In the genomic region with DNA sequence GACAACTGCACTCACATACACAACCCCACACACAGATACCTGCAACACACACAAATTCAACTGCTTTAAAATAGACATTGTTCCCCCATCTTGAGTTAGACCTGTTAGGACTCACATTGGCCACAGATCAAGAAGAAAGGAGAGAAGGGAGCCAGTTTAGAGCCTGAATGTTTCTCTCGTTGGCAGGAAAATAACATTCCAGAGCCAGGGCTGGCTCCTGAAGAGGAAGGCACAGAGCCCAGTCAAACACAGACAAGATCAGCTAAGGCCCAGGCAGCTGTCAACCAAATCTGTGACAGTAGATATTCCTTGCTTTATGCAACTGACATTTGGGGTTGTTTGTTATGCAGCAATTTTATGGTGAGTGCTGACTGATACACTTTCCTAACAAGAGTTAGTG, we compare ENCODE assay signal across 10 mouse cellular contexts.
"Had no signal": no experiment of that assay in that cellular context is flagged by ENCODE, and none has a peak within 500 bp of the region (broad histone marks: within the 10 kb centered on the region; RNA-seq: fewer than 3 reads in every experiment).

No protein-coding gene starts in this region.

- H3K27me3 ChIP-seq: liver, embryonic 13.5 days; lung, embryonic 15.5 days had no signal

- H3K4me1 ChIP-seq: liver, embryonic 13.5 days; lung, embryonic 15.5 days had no signal

- H3K36me3 ChIP-seq: limb, embryonic 10.5 days; liver, embryonic 13.5 days; lung, embryonic 15.5 days; midbrain, embryonic 13.5 days had no signal

- ATAC-seq: liver, postnatal 0 days had no signal

- H3K4me2 ChIP-seq: liver, embryonic 13.5 days; lung, embryonic 15.5 days; midbrain, embryonic 13.5 days had no signal

- H3K9ac ChIP-seq: liver, embryonic 13.5 days; liver, postnatal 0 days; lung, embryonic 15.5 days; midbrain, embryonic 13.5 days had no signal

- H3K27ac ChIP-seq: left cerebral cortex, adult 2 months; liver, embryonic 13.5 days; lung, embryonic 15.5 days; midbrain, embryonic 13.5 days; stomach, postnatal 0 days had no signal

- H3K9me3 ChIP-seq: limb, embryonic 10.5 days; liver, embryonic 13.5 days; lung, embryonic 15.5 days; midbrain, embryonic 13.5 days had no signal

- H3K4me3 ChIP-seq: left cerebral cortex, adult 2 months; limb, embryonic 10.5 days; liver, embryonic 13.5 days; lung, embryonic 15.5 days; midbrain, embryonic 13.5 days had no signal

- DNase-seq: kidney, postnatal 25 days; liver, embryonic 13.5 days; liver, postnatal 0 days; lung, postnatal 14 days; thymus, postnatal 4 days had no signal
